Mouse (Mus musculus) cerebellum, adult 11 months (tissue): Measurements from ENCODE around the gene Pde9a.

ENCODE experiments used
- DNase-seq: peaks from one replicate; pipeline ENCODE4 v3.0.0; 2022

Pde9a gene

GRCm38 (mm10) chr17:31519344-31519945 is 133.4 kb downstream of the Pde9a start:
- DNase-seq: no peak

DNA sequence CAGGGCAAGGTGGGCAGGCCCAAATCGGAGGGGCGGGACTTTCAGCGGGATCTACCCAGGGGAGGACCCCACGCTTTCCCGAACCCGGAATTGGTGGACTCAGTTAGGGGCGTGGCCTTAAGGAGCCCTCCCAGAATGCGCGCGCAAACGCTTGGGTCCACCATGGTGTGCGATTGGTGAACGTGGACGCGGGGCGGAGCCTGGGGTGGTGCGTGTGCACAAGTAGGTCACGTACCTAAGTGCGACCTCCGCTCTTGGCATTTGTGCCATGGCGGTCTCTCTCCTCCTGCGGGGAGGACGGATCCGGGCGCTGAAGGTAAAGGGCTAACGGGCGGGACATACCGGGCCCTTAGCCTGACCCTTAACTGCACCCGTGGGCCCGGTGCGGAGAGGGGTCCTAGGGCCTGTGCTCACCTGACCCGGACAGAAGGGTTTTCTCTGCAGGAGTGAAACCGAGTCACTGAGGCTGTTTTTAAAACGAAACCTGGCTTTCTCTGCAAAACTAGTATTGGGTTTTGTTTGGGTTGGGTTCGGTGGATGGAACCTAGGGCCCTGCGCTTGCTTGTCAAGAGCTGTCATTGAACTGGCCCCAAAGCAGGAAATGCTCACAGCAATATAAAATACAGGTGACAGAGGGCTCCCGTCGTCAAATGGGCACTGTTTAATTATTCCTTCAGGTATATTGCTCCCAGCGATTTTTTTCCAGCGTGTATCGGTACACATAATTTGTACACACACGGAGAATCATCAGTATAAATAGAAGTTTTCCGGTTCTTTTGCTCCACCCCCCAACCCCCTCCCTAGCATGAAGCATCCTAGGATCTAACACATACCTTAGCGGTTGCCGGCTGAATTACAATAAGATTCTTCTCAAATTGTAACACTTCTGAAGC is 134.2 kb downstream of the Pde9a start, which contains the start of the genes Wdr4 and Ndufv3:
TSS of gene Wdr4 (minus strand) at position 35 of the 893 bp plus-strand sequence.
TSS of gene Ndufv3 (plus strand) at position 170 of the 893 bp plus-strand sequence.
- DNase-seq: peak; percentile 99

DNA sequence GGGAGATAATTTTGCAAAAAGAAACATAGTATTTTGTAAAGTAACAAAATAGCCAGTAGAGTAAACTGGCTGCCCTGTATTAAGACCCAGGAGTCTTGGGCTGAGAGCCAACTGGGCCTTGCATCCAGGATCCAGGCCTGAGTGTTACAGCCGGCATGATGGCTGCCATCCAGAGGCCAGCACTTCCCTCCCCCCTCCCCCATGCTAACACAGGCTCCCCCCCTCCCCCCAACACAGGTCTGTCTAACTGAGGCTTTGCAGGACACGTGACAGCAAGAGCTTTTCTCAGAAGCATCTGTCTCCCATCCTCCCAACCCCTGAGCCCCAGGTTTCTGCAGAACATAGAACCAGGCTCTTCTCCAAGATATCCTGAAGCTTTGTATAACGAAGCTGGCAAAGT is 134.9 kb downstream of the Pde9a start:
- DNase-seq: peak; percentile 74

- no peak for DNase-seq
Observed at GRCm38 (mm10) chr17:31521948-31522347, 135.9 kb downstream of the Pde9a start.

GRCm38 (mm10) chr17:31525114-31525513 is 139.1 kb downstream of the Pde9a start:
- DNase-seq: no peak

- DNase-seq: no peak
Observed at GRCm38 (mm10) chr17:31525816-31526215, 139.8 kb downstream of the Pde9a start.
